Mouse (Mus musculus) frontal cortex, adult (tissue): ENCODE results near the gene Rbm15.

ENCODE experiments used
- ATAC-seq: cut with Nextera tagmentation; 2 replicates; pipeline ENCODE4 v1.9.2; 2017; ENCODE audit warnings: mild to moderate bottlenecking, moderate library complexity, mixed read lengths; ENCODE audit not compliant: low TSS enrichment

Rbm15 gene

DNA sequence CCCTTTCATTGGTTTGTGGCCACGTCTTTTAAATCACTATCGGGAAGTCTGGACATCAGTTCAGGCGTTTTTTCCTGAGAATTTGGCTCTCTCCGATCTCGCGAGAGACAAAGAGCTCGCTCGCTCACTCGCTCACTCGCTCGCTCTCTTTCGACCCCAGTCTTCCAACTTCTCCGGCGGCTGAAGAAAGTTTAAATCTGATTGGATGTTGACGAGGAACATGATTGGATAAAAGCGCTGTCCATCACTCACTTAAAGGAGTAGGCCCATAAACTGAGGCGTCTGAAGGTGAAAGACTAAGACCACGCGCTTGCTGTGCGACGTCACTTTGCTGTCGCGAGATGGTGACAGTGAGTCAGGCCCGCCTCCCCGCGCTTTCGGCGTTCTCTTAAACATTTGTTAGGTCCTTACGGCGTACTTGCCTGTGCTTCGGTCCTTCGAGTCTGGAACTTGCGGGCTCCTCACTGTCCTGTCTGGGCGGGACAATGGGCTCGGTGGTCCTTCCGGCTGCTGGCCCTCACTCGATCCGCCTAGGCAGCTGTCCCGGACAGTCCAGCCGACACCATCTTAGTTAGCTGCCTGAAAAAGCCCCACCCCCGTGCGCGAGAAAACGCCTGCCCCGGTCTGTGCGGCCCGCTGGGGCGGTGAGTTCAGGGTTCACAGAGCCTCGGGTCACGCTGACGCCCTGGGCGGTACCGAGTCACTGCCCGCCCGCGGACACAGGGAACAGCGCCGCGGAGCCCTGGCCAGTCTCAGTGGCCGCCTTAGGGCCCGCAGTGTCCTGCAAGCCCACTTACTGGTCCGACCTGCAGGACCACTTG lies at the start of gene Rbm15:
TSS of gene Rbm15 (minus strand) at position 293 of the 821 bp plus-strand sequence.
- peak; percentile 80 for ATAC-seq

DNA sequence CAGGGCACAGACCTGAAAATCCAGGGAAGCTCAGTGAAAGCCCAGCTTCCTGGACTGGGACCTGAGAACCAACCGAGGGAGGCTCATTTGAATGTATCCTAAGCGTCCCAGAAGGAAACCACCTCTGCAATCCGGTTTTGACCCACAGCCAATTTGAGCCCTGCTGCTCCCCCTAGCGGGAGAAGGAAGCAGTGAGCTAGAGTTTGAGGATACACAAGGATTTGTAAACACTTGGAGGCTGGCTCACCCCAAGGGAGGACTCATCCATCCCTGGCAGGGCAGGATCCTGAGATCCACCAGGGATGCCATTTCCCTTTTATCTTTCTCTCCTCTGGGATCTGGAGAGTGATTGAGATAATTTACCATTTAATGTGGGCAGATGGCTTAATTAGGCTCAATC lies 45.9 kb upstream of the Rbm15 start:
- peak; percentile 66 for ATAC-seq

DNA sequence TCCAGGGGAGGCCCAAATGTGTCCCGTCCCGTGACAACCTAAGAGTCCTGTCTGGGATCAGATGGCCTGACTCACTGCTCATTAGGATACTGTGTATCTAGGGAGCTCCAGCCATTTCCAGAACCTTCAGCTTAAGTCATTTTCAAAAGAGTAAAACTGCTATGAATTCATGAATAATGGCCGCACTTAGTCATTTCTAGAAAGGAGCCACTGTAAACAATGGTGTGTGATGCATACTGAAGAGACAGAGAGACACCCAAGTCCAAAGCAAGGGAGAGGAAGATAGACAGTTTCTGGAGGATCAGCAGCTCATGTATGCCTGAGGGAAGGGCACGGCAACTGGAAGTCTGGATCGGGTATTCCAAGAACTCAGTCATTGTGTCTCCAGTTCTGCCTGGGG lies 45.2 kb upstream of the Rbm15 start:
- no peak for ATAC-seq

DNA sequence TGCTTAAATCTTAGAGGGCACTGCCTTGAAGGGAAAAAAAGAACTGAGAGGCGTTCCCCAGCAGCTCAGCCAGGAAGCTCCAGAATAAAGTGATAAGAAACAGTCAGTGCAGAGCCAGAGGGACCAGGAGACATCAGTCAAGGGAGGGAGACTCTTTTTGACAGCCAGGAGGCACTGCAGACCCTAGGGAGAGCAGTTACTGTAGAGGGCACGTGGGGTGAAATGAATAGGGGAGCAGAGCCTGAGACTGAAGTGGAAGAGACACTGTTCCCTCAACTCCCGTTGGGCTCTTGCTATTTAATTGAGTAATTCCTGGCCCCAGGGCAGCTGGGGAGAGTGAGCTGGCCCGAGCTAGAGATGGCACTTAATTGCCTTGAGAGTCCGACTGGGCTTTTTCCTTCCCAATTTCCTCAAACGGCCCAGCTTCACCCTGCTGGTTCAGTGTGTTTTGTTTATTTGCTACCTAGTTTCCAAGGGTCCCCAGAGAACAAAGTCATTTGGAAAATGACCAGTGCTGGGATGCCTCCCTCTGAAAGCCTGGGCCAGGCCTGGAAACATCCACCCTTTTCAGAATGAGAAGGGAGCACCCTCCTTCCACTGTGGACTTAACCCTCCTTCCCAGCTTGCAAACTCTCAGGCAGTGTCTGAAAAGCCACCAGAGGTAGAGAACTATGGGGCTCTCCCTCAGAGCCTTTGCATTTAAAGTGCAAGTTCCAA lies 41.6 kb upstream of the Rbm15 start:
- ATAC-seq: peak; percentile 34

DNA sequence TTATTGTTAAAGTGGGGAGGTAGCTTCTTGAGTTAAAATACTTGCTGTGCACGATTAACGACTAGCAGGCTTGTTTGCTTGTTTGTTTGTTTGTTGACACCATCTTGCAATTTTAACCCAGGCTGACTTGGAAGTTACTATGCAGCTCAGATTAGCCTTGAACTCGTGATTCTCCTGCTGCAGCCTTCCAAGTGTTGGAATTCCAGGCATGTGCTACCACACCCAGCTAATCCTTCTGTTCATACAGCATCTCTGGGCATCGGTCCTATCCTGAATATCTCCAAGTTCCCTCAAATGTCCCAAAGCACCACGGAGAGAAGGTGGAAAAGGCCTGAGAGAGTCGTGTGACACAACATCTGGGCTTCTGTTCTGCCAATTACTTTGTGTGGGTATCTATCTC lies 35.7 kb upstream of the Rbm15 start:
- ATAC-seq: no peak

DNA sequence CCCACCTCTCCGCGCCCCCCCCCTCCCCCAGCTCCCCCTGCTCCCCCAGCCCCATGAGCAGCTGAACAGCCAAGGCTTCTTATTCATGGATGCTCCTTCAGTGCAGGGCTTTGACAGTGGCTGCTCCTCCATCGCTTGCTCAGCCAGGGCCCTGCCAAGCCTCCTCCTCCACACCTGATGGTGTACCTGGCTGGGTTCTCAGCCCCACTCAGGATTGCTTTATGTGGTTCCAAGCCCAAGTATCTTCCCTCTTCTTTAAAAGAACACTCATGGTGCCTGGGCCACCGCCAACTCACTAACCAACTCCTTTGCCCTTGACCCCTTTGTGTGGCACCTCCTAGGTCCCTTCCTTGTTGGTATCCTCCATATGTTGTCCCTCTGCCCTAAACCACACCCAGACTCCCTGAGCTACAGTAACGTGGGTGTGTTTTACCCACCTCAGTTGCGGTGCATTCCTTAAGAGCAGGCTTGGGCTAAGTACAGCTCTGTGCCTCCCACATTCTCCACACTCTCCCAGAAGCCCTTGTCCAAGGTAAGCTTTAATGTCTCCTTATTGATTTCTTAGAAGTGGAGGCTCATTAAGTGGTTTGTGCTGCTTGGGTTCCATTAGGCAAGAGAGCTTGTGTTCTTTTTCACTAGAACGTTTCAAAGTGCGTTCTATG lies 34.6 kb upstream of the Rbm15 start:
- ATAC-seq: peak; percentile 69

DNA sequence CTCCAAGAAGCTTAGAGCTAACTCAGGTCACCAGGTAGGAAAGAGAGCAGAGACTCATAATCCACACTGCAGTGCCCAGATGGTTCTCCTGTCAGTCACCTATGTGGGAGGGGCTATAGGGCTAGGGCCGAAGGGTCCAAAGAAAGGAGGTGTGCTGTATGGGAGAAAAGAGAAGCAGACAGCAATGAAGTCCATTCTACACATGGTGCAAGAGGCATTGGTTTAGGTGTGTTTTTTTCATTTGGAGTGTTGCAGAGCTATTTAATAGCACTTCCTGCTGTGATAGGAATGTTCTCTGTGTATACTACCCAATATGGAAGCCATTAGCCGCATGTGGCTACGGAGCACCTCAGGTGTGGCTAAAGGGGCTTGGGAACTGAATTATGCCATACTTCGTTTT lies 31.9 kb upstream of the Rbm15 start:
- no peak for ATAC-seq

DNA sequence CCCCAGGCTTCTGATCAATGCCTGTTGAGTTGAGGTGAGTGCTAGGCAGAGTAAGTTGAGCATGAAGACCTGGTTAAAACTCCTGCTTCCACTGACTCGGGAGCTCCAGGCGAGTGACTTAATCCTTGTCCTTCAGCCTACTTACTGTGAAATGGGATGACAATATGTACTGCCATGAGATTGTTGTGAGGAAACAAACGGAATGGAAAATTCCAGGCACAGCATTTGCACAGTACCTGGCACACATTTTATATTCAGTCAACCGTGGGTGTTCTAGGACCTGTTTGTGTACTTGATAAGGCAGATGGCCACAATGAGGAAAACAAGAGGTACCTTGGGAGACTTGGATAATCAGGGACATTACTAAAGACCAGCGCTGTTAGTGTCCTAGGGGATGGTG lies 29.9 kb upstream of the Rbm15 start:
- ATAC-seq: no peak

DNA sequence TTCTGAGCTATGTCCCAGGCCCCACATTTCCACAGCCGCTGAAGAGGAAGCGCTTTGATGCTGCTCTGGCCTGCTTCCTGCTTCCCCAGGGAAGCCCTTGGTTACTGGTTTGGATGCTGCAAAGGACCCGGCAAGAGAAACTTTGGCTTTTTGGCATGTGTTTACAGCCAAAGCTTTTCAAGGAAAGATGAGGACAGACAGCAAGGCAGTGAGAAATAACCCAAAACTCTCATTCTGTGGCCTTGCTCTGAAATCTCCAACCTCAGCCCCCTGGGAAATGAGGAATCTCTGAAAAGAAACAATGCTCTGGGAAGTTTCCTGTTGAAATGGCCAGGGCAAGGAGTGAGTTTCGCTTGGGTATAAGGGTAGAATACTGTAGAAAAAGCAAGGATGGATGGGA lies 26.9 kb upstream of the Rbm15 start:
- no peak for ATAC-seq

DNA sequence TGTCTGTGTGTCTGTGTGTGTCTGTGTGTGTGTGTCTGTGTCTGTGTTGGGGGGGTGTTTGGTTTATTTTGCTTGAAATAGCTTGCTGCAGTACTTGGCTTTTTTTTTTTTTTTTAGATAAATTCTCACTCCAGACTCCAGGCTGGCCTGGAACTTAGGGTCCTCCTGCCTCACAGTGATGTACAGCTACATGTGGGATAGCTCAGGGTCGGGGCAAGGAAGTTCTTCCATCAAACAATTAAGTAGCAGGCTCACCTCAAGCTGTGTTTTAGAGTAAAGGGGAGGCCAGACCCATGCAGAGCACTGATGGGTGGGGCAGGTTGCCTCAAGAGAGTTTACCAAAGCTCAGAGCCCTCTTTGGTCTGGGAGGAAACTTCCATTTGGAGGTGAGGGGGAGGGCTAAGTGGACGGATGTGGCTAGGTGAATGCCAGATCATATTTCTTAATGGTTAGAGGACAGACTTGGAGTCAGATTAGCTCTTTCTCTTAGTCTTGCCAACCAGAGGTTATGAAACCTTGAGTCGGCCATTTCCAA lies 24.3 kb upstream of the Rbm15 start:
- no peak for ATAC-seq

DNA sequence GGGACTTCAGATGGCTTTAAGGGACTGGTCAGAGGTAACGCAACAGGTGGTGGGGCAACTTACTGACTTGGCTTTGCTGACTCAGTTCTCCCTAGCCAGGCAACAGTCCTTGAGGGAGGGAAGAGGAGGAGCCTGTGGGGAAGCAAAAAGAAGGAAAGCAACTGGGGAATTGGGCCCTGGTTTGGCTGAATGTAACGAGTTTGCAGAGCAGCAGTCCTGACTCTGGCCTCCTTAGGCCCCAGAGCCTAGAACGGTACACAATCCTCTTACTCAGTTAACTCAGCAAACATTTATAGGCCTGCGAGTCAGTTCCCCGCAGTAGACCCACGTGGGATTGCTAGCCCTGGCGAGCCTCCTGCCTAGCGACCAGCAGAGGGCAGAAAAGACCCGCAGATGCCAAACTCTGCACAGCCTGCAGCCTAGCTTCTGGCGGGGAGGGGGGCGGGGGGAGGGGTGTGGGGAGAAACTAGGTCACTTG lies 23.5 kb upstream of the Rbm15 start:
- peak; percentile 92 for ATAC-seq

DNA sequence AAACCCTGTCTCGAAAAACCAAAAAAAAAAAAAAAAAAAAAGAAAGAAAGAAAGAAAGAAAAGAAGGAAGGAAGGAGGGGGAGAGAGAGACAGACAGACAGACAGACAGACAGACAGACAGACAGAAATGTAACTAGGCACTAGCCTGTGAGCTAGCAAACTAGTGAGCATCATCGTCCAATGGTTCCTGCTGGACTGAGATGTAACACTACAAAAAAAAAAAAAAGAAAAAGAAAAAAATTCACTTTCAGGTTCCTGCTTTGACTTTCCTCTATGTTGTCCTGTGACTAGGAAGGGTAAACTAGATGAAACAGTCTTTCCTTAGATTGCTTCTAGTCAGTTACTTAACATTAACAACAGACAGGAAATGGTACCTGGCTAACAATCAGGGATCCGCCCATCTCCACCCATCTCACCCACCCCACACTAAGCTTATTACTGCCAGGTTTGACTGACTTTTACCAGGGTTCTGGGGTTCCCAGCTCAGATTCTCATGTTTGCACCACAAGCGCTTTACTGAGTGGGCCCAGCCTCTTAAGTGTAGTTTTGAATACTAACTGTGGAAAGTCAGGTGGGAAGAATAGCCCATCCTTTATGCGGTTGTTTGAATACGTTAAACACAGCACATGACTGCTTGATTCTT lies 22.3 kb upstream of the Rbm15 start:
- ATAC-seq: no peak

DNA sequence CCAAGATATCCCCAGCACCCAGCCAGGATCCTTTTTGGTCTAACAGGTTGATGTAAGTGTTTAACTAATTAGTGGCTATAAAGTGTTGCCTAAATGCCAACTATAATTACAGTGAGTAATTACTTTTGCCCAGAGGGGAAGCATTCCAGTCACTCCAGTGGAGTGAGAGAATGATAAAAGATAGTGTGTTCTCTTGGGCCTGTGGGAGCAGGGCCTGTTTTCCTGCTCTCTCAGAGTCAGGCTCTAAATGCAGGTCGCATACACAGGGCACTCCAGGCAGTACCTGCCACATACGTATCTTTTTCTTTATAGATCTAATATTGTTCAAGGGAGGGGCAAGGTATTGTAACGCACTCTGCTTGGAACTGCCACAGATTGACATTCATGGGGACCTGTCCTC lies 18.2 kb upstream of the Rbm15 start:
- ATAC-seq: no peak

DNA sequence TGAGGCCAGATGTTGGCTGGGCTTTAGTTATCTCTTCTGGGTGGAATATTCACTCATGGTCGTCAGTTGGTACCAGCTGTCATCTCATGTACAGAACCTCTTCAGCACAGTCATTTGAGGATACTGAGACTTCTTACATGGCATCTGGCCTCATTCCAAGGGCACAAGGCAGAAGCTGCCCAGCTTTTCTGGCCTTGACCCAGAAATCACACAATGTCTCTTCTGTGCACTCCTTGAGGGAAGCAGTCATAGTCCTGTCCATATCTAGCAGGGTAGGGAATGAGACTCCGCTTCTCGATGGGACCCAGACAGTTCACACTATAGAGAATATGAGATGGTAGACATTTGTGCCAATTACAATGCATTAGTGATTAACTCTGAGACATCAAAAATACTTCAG lies 15.5 kb upstream of the Rbm15 start:
- peak; percentile 31; the same call in 1 of the 2 replicates for ATAC-seq

DNA sequence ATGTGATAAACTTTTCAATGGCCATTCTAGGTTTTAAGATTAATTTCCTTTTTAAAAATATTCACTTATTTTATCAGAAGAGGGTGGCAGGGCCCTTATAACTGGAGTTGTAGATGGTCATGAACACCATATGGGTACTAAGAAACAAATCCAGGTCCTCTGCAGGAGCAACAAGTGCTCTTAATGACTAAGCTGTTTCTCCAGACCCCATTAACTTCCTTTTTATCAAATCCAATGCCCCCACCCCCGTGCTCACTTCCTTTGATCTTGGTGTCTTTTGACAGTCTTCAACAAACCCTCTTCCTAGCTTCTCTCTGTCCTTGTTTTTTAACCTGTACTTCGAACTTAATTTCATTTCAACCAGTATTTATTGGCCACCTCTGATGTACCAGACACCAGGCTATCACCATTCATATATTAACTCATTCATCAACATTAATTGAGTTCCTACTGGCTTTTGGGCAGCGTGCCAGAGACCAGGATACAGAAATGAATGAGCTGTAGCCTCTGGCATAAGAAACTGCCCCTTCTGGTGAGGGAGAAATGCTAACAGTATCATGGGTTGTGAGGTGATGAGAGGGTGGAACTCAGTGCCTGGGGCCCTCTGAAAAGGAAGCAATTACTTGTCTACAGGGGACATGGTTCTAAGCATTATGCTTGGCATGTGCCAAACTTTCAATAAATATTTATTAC lies 11.7 kb upstream of the Rbm15 start:
- no peak for ATAC-seq

DNA sequence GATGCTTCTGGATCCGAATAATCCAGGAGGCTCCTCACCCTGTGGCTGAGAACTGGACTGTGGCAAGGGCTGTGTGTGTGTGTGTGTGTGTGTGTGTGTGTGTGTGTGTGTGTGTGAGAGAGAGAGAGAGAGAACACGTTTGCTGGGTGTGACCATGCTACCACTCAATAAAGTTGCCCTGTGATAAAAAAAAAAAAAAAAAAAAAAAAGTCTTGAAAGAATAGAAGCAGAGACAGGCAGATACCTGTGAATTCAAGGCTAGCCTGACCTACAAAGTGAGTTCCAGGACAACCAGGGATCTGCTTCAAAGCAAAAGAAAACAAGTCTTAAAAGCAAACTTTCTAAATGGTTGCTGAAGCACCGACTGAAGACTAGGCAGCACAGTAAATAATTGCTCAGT lies 10.5 kb upstream of the Rbm15 start:
- no peak for ATAC-seq

DNA sequence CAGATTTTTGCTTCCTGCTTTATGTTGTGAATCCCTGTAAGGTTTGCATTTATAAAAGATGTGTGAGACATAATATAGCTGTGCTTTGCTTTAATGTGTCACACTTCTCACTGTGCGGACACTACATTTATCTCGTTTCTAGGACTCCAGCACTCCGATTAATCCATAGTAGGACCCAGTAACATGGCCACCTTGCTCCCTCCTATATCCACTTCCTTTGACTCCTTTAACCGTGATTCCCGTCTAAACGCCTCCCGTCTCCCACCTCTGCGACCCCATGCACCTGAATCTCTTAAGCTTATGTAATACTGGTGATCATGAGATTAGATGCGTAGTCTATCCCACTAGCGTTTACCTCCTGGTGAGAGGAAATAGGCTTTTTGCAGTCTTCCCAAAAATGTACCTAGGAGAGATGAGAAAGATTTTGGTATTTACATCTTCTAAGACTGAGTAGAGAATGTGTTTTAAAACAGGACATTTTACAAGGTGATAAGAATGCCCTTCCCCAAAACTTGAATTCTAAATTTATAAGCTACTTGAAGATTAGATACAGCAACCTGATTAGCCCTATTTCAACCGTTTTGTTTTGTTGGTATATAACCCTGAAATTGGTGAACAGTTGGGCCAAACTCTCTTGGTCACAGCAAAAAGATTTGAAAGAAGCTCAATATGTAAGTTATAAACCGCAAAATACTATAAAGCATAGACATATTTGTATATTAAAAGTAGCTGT lies 895 bp upstream of the Rbm15 start:
- ATAC-seq: no peak

DNA sequence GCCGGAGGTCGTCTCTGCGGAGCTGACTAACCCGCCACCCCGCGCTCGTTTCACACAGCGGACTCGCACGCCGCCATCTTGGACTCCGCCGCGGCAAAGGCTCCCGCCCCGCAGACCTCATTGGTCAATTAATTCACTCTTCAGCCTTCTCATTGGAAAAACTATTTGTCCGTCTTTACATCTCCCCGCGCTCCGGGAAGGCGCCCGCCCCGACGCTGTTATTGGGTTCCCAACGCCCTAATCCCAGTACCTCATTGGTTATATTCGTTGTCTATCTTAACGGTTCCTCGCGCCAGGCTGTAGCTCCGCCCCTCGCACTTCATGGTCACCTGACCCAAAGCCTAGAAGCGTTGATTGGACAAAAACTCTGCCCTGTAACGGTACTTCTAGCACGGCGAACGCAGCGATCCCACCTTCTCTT lies 503 bp downstream of the Rbm15 start:
- ATAC-seq: peak; percentile 89

DNA sequence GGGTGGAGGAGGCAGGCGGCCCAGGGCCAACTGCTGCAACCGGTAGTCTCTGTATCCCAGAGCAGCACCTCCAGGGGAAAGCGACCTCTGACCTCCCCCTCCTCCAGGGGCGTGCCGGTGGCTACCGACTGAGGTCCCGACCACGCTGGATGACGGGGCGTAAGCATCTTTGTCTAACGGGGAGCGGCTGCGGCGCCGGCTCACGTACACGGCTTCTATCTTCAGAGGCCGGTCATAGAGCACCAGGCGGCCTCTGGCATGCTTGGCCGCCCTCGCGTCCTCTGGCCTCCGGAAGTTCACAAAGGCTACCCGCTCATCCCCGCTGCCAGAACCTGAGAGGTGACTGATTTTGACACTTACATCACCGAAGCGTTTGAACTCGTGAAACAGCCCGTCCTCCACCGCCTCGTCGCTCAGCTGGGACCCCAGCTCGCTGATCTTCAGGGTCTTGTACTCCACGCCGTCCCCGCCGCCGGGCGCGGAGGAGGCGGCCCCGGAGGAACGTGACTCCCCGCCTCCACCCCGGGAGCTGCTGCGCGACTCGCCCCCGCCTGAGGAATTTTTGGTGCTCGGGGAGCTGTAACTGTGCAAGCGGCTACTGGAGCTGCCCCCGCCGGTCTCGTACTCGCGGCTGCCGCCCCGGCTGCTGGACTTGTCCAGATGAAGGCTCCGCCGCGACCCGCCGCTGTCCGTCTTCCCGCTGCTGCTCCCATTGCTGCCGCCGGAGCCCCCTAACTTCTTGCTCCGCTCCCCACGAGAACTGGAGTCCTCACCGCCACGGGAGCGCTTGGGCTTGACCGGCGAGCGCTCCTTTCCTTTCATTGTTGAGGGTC lies 1.1 kb downstream of the Rbm15 start:
- peak; percentile 15; the same call in 1 of the 2 replicates for ATAC-seq

DNA sequence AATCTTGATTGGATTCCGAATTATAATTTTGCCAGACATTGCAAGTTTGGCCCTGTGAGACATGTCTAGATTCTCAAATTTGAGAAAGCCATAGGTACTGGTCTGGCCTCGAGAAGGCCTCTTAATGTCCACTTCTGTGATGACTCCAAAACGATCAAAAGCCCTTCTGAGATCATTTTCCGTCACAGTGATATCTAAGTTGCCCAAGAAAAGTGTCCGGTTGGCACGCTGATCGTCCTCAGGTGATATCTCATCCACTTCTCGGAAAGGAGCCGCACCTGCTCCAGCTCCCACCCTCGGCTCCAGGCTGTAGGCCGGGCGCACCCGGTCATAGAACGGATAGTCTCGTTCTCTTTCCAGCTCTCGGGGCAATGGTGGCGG lies 1.7 kb downstream of the Rbm15 start:
- no peak for ATAC-seq
